Mouse (Mus musculus) hindbrain, embryonic 10.5 days (tissue): Measurements from ENCODE around the gene 1700029P11Rik. TPM values are rescaled to one million over a fixed set of nuclear protein-coding genes. Genes with fewer than 3 reads are reported as not detected.

Experiments used
- DNase-seq: peaks from one replicate; pipeline ENCODE4 v3.0.0-alpha.2; 2017; ENCODE audit warnings: low spot score
- H3K27ac ChIP-seq: fragments of 300-500 bp; sonication (generic); 2 replicates; pipeline ENCODE4 v1.5.1; 2016; ENCODE audit warnings: mild to moderate bottlenecking, moderate library complexity
- H3K27me3 ChIP-seq: fragments of 300-500 bp; sonication (generic); 2 replicates; pipeline ENCODE4 v1.6.1; 2016; ENCODE audit warnings: mild to moderate bottlenecking; ENCODE audit not compliant: poor library complexity, insufficient read depth, severe bottlenecking
- H3K36me3 ChIP-seq: fragments of 300-500 bp; sonication (generic); 2 replicates; pipeline ENCODE4 v1.6.1; 2016; ENCODE audit warnings: mild to moderate bottlenecking, moderate library complexity
- H3K4me1 ChIP-seq: fragments of 300-500 bp; sonication (generic); replicated peaks from 2 replicates; pipeline ENCODE4 v1.6.1; 2016; ENCODE audit warnings: mild to moderate bottlenecking
- H3K4me3 ChIP-seq: fragments of 300-500 bp; sonication (generic); 2 replicates; pipeline ENCODE4 v1.5.1; 2016; ENCODE audit warnings: mild to moderate bottlenecking, moderate library complexity
- H3K9me3 ChIP-seq: fragments of 300-500 bp; sonication (generic); 2 replicates; pipeline ENCODE4 v1.6.1; 2016; ENCODE audit warnings: mild to moderate bottlenecking, moderate library complexity
- WGBS: fragments of 180-500 bp; shearing (Covaris S2); methylation state at CpG from one replicate; pipeline ENCODE4 v1.1.7; 2016; 5-methylcytosine and 5-hydroxymethylcytosine counted together
- polyA plus RNA-seq: library from polyadenylated mRNA; unstranded; fragments of >200 nt; fragmentation: Nextera tagmentation; extraction: Ambion mirVana; gene quantifications from 2 replicates; pipeline ENCODE4 v1.2.1, GENCODE M21; 2016

1700029P11Rik gene
- polyA plus RNA-seq, 1 experiment from 2014 or later, result not detected

- 44% methylated on average over 11 of the region's 11 CpGs for WGBS
- Histone ChIP-seq H3K9me3 (no peaks in the 10 kb centered on the region), H3K4me1 (peaks cover 21% of the 10 kb centered on the region), H3K27ac (0 out of 2 replicates have a peak overlapping the region, but pooled peaks have one; percentile 3), H3K27me3 (no peaks in the 10 kb centered on the region), H3K36me3 (peaks cover 21% of the 10 kb centered on the region), H3K4me3 (no peak overlapping the region)
- DNase-seq, result peak; percentile 87
These were observed 9.2 kb downstream of the 1700029P11Rik start for GRCm38 (mm10) chr15:81989371-81990062.

DNA sequence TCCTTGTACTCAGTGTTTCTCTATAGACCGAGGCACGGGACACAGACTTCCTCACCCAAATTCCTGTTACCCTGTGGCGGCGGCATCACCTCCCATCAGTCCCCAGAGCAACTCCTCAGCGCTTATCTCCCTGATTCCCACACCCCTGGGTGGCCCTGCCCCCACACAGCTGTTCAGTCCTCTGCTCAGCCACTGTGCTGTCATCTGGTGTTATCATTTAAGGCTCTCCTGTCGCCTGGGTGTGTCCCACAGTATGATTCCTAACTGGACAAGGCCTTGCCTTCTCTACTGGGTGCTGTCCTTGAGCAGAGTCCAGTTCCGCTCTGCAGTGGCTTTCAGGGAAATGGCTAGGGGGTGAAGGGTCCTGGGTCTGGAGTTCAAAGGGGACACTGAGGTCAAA is 10.2 kb downstream of the 1700029P11Rik start:
- peaks cover 11% of the 10 kb centered on the region for H3K4me1 ChIP-seq
- H3K9me3 ChIP-seq, result no peaks in the 10 kb centered on the region
- no peak overlapping the region for H3K4me3 ChIP-seq
- H3K27me3 ChIP-seq, result no peaks in the 10 kb centered on the region
- no peak for DNase-seq
- WGBS, result 53% methylated on average over 7 of the region's 7 CpGs
- H3K27ac ChIP-seq, result no peak overlapping the region
- H3K36me3 ChIP-seq, result peaks cover 31% of the 10 kb centered on the region

- Histone ChIP-seq H3K4me3 (no peak overlapping the region), H3K36me3 (peaks cover 66% of the 10 kb centered on the region), H3K27ac (no peak overlapping the region), H3K9me3 (no peaks in the 10 kb centered on the region), H3K4me1 (peaks cover 6% of the 10 kb centered on the region; the same call in 1 of the 2 replicates), H3K27me3 (no peaks in the 10 kb centered on the region)
- WGBS, result 87% methylated on average over 6 of the region's 6 CpGs
- no peak for DNase-seq
These were observed 13.7 kb downstream of the 1700029P11Rik start for GRCm38 (mm10) chr15:81993992-81994391.

- peaks cover 50% of the 10 kb centered on the region for H3K36me3 ChIP-seq
- no peak for DNase-seq
- H3K9me3 ChIP-seq, result no peaks in the 10 kb centered on the region
- no peaks in the 10 kb centered on the region for H3K27me3 ChIP-seq
- H3K27ac ChIP-seq, result no peak overlapping the region
- WGBS, result 93% methylated on average over 8 of the region's 8 CpGs
- no peak overlapping the region for H3K4me3 ChIP-seq
- H3K4me1 ChIP-seq, result no peaks in the 10 kb centered on the region
These were observed 23.9 kb downstream of the 1700029P11Rik start for GRCm38 (mm10) chr15:82004257-82004656.

GRCm38 (mm10) chr15:82011947-82012346 is 31.6 kb downstream of the 1700029P11Rik start:
- Histone ChIP-seq H3K27ac (no peak overlapping the region), H3K9me3 (no peaks in the 10 kb centered on the region), H3K27me3 (no peaks in the 10 kb centered on the region), H3K4me1 (peaks cover 22% of the 10 kb centered on the region), H3K36me3 (peaks cover 8% of the 10 kb centered on the region), H3K4me3 (no peak overlapping the region)
- 93% methylated on average over 6 of the region's 6 CpGs for WGBS
- DNase-seq, result no peak

GRCm38 (mm10) chr15:82014745-82015391 is 34.5 kb downstream of the 1700029P11Rik start:
- no peak for DNase-seq
- H3K4me3 ChIP-seq, result peak overlapping the region; percentile 97
- no peak overlapping the region; the same call in 1 of the 2 replicates for H3K27ac ChIP-seq
- peaks cover 25% of the 10 kb centered on the region for H3K4me1 ChIP-seq
- no peaks in the 10 kb centered on the region for H3K27me3 ChIP-seq
- WGBS, result 21% methylated on average over 9 of the region's 9 CpGs
- peaks cover 19% of the 10 kb centered on the region for H3K36me3 ChIP-seq
- no peaks in the 10 kb centered on the region for H3K9me3 ChIP-seq

DNA sequence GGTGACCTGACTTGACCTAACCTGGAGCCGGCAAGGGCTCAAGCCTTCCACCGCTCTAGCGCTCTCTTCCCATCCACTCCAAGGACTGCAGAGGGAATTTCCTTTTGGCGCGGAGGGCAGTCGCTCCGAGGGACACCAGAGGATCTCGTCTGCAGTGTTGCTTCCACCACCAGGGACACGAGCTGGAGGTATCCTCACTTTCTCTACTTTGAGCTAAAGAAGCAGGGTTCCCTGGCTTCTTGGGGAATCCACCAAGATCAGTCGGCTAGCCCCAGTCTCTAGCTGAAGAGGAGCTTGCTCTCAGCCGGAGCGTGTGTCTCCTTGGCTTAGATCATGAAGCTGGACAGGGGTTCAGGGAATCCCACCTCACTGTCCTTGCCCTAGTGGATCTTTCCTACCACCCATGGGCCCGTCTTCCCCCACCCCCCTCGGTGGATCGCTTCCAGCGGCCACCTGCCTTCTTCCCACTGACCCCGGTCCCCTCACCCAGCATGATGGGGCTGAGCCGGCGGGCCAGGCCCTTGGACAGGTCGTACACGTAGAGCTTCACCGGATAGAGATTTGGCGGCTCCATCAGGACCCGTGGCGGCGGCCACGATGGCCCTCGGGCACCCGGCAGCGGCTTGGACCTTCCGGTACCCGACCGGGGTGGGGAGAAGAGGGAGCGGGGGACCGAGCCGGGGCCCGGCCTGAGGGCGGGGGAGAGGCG is 35.2 kb downstream of the 1700029P11Rik start:
- DNase-seq, result no peak
- peaks cover 25% of the 10 kb centered on the region for H3K36me3 ChIP-seq
- peak overlapping the region; percentile 90 for H3K27ac ChIP-seq
- under 1% methylated on average over 39 of the region's 39 CpGs for WGBS
- no peaks in the 10 kb centered on the region for H3K9me3 ChIP-seq
- H3K27me3 ChIP-seq, result no peaks in the 10 kb centered on the region
- H3K4me1 ChIP-seq, result peaks cover 25% of the 10 kb centered on the region
- H3K4me3 ChIP-seq, result peak overlapping the region; percentile 97

DNA sequence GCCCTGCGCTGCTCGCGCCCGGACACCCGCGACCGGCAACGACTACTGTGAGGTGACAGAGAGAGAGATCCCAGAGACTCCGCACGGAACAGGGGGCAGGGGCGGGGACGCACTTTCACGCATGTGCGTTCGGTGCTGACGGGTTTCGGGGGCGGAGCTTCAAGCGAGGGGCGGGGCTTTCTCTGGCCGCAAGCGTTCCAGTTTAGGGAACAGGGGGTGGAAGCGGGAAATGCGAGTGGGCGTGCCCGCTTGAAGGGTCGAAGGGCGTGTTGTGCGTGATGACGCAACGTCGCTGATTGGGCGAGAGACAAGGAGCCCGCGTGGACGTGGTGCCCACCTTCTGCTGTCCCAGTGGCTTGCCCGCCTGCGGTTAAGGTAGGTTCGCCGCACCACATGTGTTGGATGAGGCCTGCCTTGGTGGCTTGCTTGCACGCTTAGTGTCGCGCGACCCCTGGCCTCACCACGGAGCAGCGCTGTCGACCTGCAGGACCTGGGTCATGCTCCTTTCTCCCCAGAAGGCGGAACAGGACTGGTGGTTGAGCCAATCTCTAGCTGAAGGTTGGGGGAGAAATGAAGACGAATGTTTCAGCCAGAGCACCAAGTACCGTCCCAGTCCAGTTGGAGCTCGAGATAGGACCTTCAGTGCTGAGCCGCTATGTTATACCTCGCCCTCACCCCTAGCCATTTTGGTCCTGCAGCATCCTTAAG is 35.9 kb downstream of the 1700029P11Rik start:
- DNase-seq, result peak; percentile 99
- peaks cover 32% of the 10 kb centered on the region for H3K36me3 ChIP-seq
- under 1% methylated on average over 53 of the region's 53 CpGs for WGBS
- H3K4me1 ChIP-seq, result peaks cover 25% of the 10 kb centered on the region
- no peaks in the 10 kb centered on the region for H3K27me3 ChIP-seq
- peak overlapping the region; percentile 97 for H3K4me3 ChIP-seq
- no peaks in the 10 kb centered on the region for H3K9me3 ChIP-seq
- peak overlapping the region; percentile 90 for H3K27ac ChIP-seq

GRCm38 (mm10) chr15:82016830-82017229 is 36.5 kb downstream of the 1700029P11Rik start:
- 30% methylated on average over 6 of the region's 6 CpGs for WGBS
- peak overlapping the region; percentile 97 for H3K4me3 ChIP-seq
- DNase-seq, result no peak
- no peaks in the 10 kb centered on the region for H3K27me3 ChIP-seq
- peaks cover 37% of the 10 kb centered on the region for H3K36me3 ChIP-seq
- peaks cover 25% of the 10 kb centered on the region for H3K4me1 ChIP-seq
- no peaks in the 10 kb centered on the region for H3K9me3 ChIP-seq
- H3K27ac ChIP-seq, result peak overlapping the region; percentile 90

GRCm38 (mm10) chr15:82017461-82017860 is 37.1 kb downstream of the 1700029P11Rik start:
- Histone ChIP-seq H3K4me3 (no peak overlapping the region), H3K27ac (no peak overlapping the region), H3K9me3 (no peaks in the 10 kb centered on the region), H3K27me3 (no peaks in the 10 kb centered on the region), H3K36me3 (peaks cover 40% of the 10 kb centered on the region), H3K4me1 (peaks cover 25% of the 10 kb centered on the region)
- WGBS, result 86% methylated on average over 4 of the region's 4 CpGs
- no peak for DNase-seq

- no peak overlapping the region for H3K4me3 ChIP-seq
- no peaks in the 10 kb centered on the region for H3K27me3 ChIP-seq
- peaks cover 58% of the 10 kb centered on the region for H3K36me3 ChIP-seq
- no peaks in the 10 kb centered on the region for H3K9me3 ChIP-seq
- no peak for DNase-seq
- 90% methylated on average over 3 of the region's 3 CpGs for WGBS
- peaks cover 21% of the 10 kb centered on the region for H3K4me1 ChIP-seq
- no peak overlapping the region for H3K27ac ChIP-seq
These were observed 38.9 kb downstream of the 1700029P11Rik start for GRCm38 (mm10) chr15:82019288-82019687.

- DNase-seq, result no peak
- Histone ChIP-seq H3K36me3 (peaks cover 91% of the 10 kb centered on the region), H3K4me3 (no peak overlapping the region), H3K27ac (no peak overlapping the region), H3K9me3 (no peaks in the 10 kb centered on the region; the same call in 1 of the 2 replicates), H3K4me1 (no peaks in the 10 kb centered on the region; the same call in 1 of the 2 replicates), H3K27me3 (no peaks in the 10 kb centered on the region)
- WGBS, result 92% methylated on average over 13 of the region's 13 CpGs
These were observed 42.3 kb downstream of the 1700029P11Rik start for GRCm38 (mm10) chr15:82022535-82023088.
